Mouse (Mus musculus): Measurements from ENCODE around the gene Tmem41b. TPM values are rescaled to one million over a fixed set of nuclear protein-coding genes. Genes with fewer than 3 reads are reported as not detected.

Tmem41b gene
- polyA plus RNA-seq (2012; rRNA removed): 27.6 and 27.7 TPM in 2 replicates

GRCm38 (mm10) chr7:109986775-109987174, at the start of gene Tmem41b:
TSS of gene Tmem41b (minus strand) at chr7:109986929.

GRCm38 (mm10) chr7:110018117-110018630, 31.4 kb upstream of the Tmem41b start, which contains the start of gene Ipo7:
TSS of gene Ipo7 (plus strand) at chr7:110018274.

GRCm38 (mm10) chr7:109959716-109960612, 26.8 kb downstream of the Tmem41b start, which contains the start of gene Dennd5a:
TSS of gene Dennd5a (minus strand) at chr7:109960470.

Other genes starting within 250 kb of the Tmem41b start
- gene Tmem9b, start 234.1 kb downstream of the Tmem41b start, polyA plus RNA-seq (2012; rRNA removed): 42.9 and 54.3 TPM in 2 replicates
- 0.09 and 0.17 TPM in 2 replicates for gene Nrip3, start 204.9 kb downstream of the Tmem41b start, polyA plus RNA-seq (2012; rRNA removed)
- gene Scube2, start 121.2 kb downstream of the Tmem41b start, polyA plus RNA-seq (2012; rRNA removed): 2.2 and 2.4 TPM in 2 replicates
- gene Dennd5a, start 26.5 kb downstream of the Tmem41b start, polyA plus RNA-seq (2012; rRNA removed): 27.3 and 29.3 TPM in 2 replicates
- 29.2 and 32.8 TPM in 2 replicates for gene Ipo7, start 31.3 kb upstream of the Tmem41b start, polyA plus RNA-seq (2012; rRNA removed)
- 11.9 TPM in 2 replicates for gene Zfp143, start 74.3 kb upstream of the Tmem41b start, polyA plus RNA-seq (2012; rRNA removed)
- gene Wee1, start 135.1 kb upstream of the Tmem41b start, polyA plus RNA-seq (2012; rRNA removed): 6.4 and 7.4 TPM in 2 replicates
- gene Swap70, start 234.8 kb upstream of the Tmem41b start, polyA plus RNA-seq (2012; rRNA removed): 12.1 and 15.6 TPM in 2 replicates